ENCODE assay signal across 8 mouse cellular contexts in genomic region chr19:6278439-6279073, GRCm38 (mm10). TPM values are rescaled to one million over a fixed set of nuclear protein-coding genes. Genes with fewer than 3 reads are reported as not detected.
DNase-seq lines count a peak whose midpoint lies in the region; ATAC-seq and TF ChIP-seq lines count a peak whose summit lies in the region.

No protein-coding gene starts in this region.

- 26% methylated on average over 6 of the region's 6 CpGs for WGBS in liver, adult 2 months
- 48% methylated on average over 6 of the region's 6 CpGs for WGBS in forebrain, embryonic 14.5 days
- 33% methylated on average over 6 of the region's 6 CpGs for WGBS in liver, embryonic 15.5 days (ENCODE audit: insufficient replicate concordance)
- WGBS in stomach, embryonic 14.5 days, result 25% methylated on average over 6 of the region's 6 CpGs

- peaks cover 24% of the 10 kb centered on the region for H3K4me1 ChIP-seq in liver, adult 2 months (ENCODE audit: control insufficient read depth, insufficient read depth, low read length)
- peaks cover 23% of the 10 kb centered on the region for H3K4me1 ChIP-seq in forebrain, embryonic 14.5 days (ENCODE audit: control insufficient read depth, insufficient read depth, low read length)
- peaks cover 95% of the 10 kb centered on the region for H3K4me1 ChIP-seq in liver, embryonic 15.5 days (replicated peaks)
- peaks cover 32% of the 10 kb centered on the region for H3K4me1 ChIP-seq in stomach, embryonic 14.5 days (ENCODE audit: control insufficient read depth, insufficient read depth, low read length)

- TF ChIP-seq CTCF in liver, adult 2 months (IDR thresholded peaks at IDR 0.05; ENCODE audit: low read depth, low read length), result no peak

- no peaks in the 10 kb centered on the region for H3K27me3 ChIP-seq in liver, adult 2 months (ENCODE audit: control insufficient read depth, insufficient read depth, low read length)
- H3K27me3 ChIP-seq in forebrain, embryonic 14.5 days (replicated peaks; ENCODE audit: control insufficient read depth, insufficient read depth, low read length), result no peaks in the 10 kb centered on the region
- H3K27me3 ChIP-seq in liver, embryonic 15.5 days, result no peaks in the 10 kb centered on the region
- H3K27me3 ChIP-seq in stomach, embryonic 14.5 days (ENCODE audit: control insufficient read depth, insufficient read depth, low read length), result no peaks in the 10 kb centered on the region

- no peak for DNase-seq in liver, adult 2 months (ENCODE audit: extremely low read depth, low read depth, low spot score)
- DNase-seq in liver, result no peak
- DNase-seq in forebrain, embryonic 14.5 days (ENCODE audit: low spot score), result no peak
- no peak for DNase-seq in urinary bladder, adult 2 months (ENCODE audit: low spot score)
- DNase-seq in thymus, adult 18-20 months, result no peak

- peak overlapping the region; percentile 86 for H3K4me2 ChIP-seq in forebrain, embryonic 14.5 days (ENCODE audit: low read length)
- H3K4me2 ChIP-seq in liver, embryonic 15.5 days, result peak overlapping the region; percentile 99
- H3K4me2 ChIP-seq in stomach, embryonic 14.5 days (replicated peaks; ENCODE audit: low read depth, low read length), result peak overlapping the region; percentile 88

- H3K9me3 ChIP-seq in forebrain, embryonic 14.5 days (replicated peaks; ENCODE audit: control insufficient read depth, low read length), result no peaks in the 10 kb centered on the region
- no peaks in the 10 kb centered on the region for H3K9me3 ChIP-seq in liver, embryonic 15.5 days (replicated peaks)
- H3K9me3 ChIP-seq in stomach, embryonic 14.5 days (ENCODE audit: control insufficient read depth, low read depth, low read length), result no peaks in the 10 kb centered on the region

- peak overlapping the region; percentile 17; the same call in 1 of the 2 replicates for H3K4me3 ChIP-seq in liver, adult 2 months (ENCODE audit: insufficient read depth, low read depth, low read length)
- peak overlapping the region; percentile 87 for H3K4me3 ChIP-seq in forebrain, embryonic 14.5 days (ENCODE audit: low read depth, low read length)
- peak overlapping the region; percentile 89 for H3K4me3 ChIP-seq in liver, embryonic 15.5 days (replicated peaks)
- peak overlapping the region; percentile 82 for H3K4me3 ChIP-seq in stomach, embryonic 14.5 days (ENCODE audit: low read depth, low read length)

- no peak for TF ChIP-seq POLR2A in liver, adult 2 months (IDR thresholded peaks at IDR 0.05; ENCODE audit: extremely low read depth, insufficient read depth, low read length)

- H3K36me3 ChIP-seq in liver, adult 2 months (ENCODE audit: control insufficient read depth, insufficient read depth, low read length), result peaks cover 7% of the 10 kb centered on the region
- peaks cover 38% of the 10 kb centered on the region for H3K36me3 ChIP-seq in forebrain, embryonic 14.5 days (ENCODE audit: control insufficient read depth, insufficient read depth, low read length)
- H3K36me3 ChIP-seq in liver, embryonic 15.5 days (replicated peaks), result peaks cover 46% of the 10 kb centered on the region
- peaks cover 25% of the 10 kb centered on the region; the same call in 1 of the 2 replicates for H3K36me3 ChIP-seq in stomach, embryonic 14.5 days (ENCODE audit: control insufficient read depth, insufficient read depth, low read length)

- ATAC-seq in forebrain, embryonic 14.5 days, result no peak
- no peak for ATAC-seq in liver, embryonic 15.5 days (ENCODE audit: insufficient read depth)
- ATAC-seq in stomach, embryonic 14.5 days (ENCODE audit: insufficient number of reproducible peaks, insufficient read depth, low FRiP score, low read depth), result no peak
- ATAC-seq in megakaryocyte-erythroid progenitor cell, adult 5-6 weeks (replicated peaks; ENCODE audit: low FRiP score, low TSS enrichment, poor library complexity, severe bottlenecking), result no peak

- H3K27ac ChIP-seq in liver, adult 2 months (replicated peaks; ENCODE audit: insufficient read depth, low read depth, low read length), result peak overlapping the region; percentile 22; the same call in 1 of the 2 replicates
- H3K27ac ChIP-seq in forebrain, embryonic 14.5 days (ENCODE audit: low read depth, low read length), result no peak overlapping the region
- H3K27ac ChIP-seq in liver, embryonic 15.5 days (replicated peaks), result peak overlapping the region; percentile 94
- peak overlapping the region; percentile 75; the same call in 1 of the 2 replicates for H3K27ac ChIP-seq in stomach, embryonic 14.5 days (ENCODE audit: low read length)

- H3K79me2 ChIP-seq in liver, adult 2 months (ENCODE audit: control insufficient read depth, insufficient read depth, low read length), result peaks cover 26% of the 10 kb centered on the region

- H3K9ac ChIP-seq in liver, adult 2 months (ENCODE audit: low read depth, low read length), result peak overlapping the region; percentile 25
- H3K9ac ChIP-seq in forebrain, embryonic 14.5 days (ENCODE audit: low read length), result peak overlapping the region; percentile 83
- peak overlapping the region; percentile 90 for H3K9ac ChIP-seq in liver, embryonic 15.5 days
- H3K9ac ChIP-seq in stomach, embryonic 14.5 days (replicated peaks; ENCODE audit: low read depth, low read length), result peak overlapping the region; percentile 80; the same call in 1 of the 2 replicates

RNA-seq across cellular contexts. Expression of gene Ehd1, which starts 2.0 kb away (rescaled TPM):
- 25.3 and 29.7 TPM in 2 replicates for total RNA-seq in liver, adult 2 months (2014; rRNA removed)
- polyA plus RNA-seq in liver, adult 2 months (2012; rRNA removed), result 140 and 154 TPM in 2 replicates
- polyA plus RNA-seq in forebrain, embryonic 14.5 days (2014; fragmentation: Nextera tagmentation; extraction: Ambion mirVana), result 71.3 and 79.8 TPM in 2 replicates
- polyA plus RNA-seq in liver, embryonic 15.5 days (2015; fragmentation: Nextera tagmentation; extraction: Ambion mirVana), result 64.0 and 69.3 TPM in 2 replicates
- polyA plus RNA-seq in stomach, embryonic 14.5 days (2014; fragmentation: Nextera tagmentation; extraction: Ambion mirVana), result 44.9 and 46.2 TPM in 2 replicates
- 50.0 and 60.7 TPM in 2 replicates for total RNA-seq in megakaryocyte-erythroid progenitor cell, adult 5-6 weeks (2014; fragmentation: Nextera tagmentation)
- total RNA-seq in megakaryocyte-erythroid progenitor cell, adult 5-6 weeks (2017), result 26.7 and 62.5 TPM in 2 replicates
- polyA plus RNA-seq in urinary bladder, adult 2 months (2012; rRNA removed), result 73.6 and 86.5 TPM in 2 replicates

RNA-seq across cellular contexts. Expression of gene Cdc42bpg, which starts 27.7 kb away (rescaled TPM):
- total RNA-seq in liver, adult 2 months (2014; rRNA removed), result 3.1 and 4.6 TPM in 2 replicates
- polyA plus RNA-seq in liver, adult 2 months (2012; rRNA removed), result 6.7 and 7.3 TPM in 2 replicates
- 0.61 and 0.72 TPM in 2 replicates for polyA plus RNA-seq in forebrain, embryonic 14.5 days (2014; fragmentation: Nextera tagmentation; extraction: Ambion mirVana)
- polyA plus RNA-seq in liver, embryonic 15.5 days (2015; fragmentation: Nextera tagmentation; extraction: Ambion mirVana), result 0.21 and 0.38 TPM in 2 replicates
- polyA plus RNA-seq in stomach, embryonic 14.5 days (2014; fragmentation: Nextera tagmentation; extraction: Ambion mirVana), result 2.2 and 2.3 TPM in 2 replicates
- total RNA-seq in megakaryocyte-erythroid progenitor cell, adult 5-6 weeks (2014; fragmentation: Nextera tagmentation), result 3.4 and 4.4 TPM in 2 replicates
- total RNA-seq in megakaryocyte-erythroid progenitor cell, adult 5-6 weeks (2017), result 3.1 and 3.7 TPM in 2 replicates
- 22.7 and 27.0 TPM in 2 replicates for polyA plus RNA-seq in urinary bladder, adult 2 months (2012; rRNA removed)

RNA-seq across cellular contexts. Expression of gene Atg2a, which starts 37.1 kb away (rescaled TPM):
- 9.1 and 16.0 TPM in 2 replicates for total RNA-seq in liver, adult 2 months (2014; rRNA removed)
- 26.8 and 32.3 TPM in 2 replicates for polyA plus RNA-seq in liver, adult 2 months (2012; rRNA removed)
- 7.9 and 9.6 TPM in 2 replicates for polyA plus RNA-seq in forebrain, embryonic 14.5 days (2014; fragmentation: Nextera tagmentation; extraction: Ambion mirVana)
- 4.7 and 5.8 TPM in 2 replicates for polyA plus RNA-seq in liver, embryonic 15.5 days (2015; fragmentation: Nextera tagmentation; extraction: Ambion mirVana)
- polyA plus RNA-seq in stomach, embryonic 14.5 days (2014; fragmentation: Nextera tagmentation; extraction: Ambion mirVana), result 9.2 and 10.4 TPM in 2 replicates
- 22.6 and 30.2 TPM in 2 replicates for total RNA-seq in megakaryocyte-erythroid progenitor cell, adult 5-6 weeks (2014; fragmentation: Nextera tagmentation)
- 5.8 and 11.8 TPM in 2 replicates for total RNA-seq in megakaryocyte-erythroid progenitor cell, adult 5-6 weeks (2017)
- polyA plus RNA-seq in urinary bladder, adult 2 months (2012; rRNA removed), result 11.4 and 15.7 TPM in 2 replicates

RNA-seq across cellular contexts. Expression of gene Ppp2r5b, which starts 42.9 kb away (rescaled TPM):
- total RNA-seq in liver, adult 2 months (2014; rRNA removed), result 3.2 and 3.3 TPM in 2 replicates
- 12.5 and 14.5 TPM in 2 replicates for polyA plus RNA-seq in liver, adult 2 months (2012; rRNA removed)
- 74.3 and 98.9 TPM in 2 replicates for polyA plus RNA-seq in forebrain, embryonic 14.5 days (2014; fragmentation: Nextera tagmentation; extraction: Ambion mirVana)
- polyA plus RNA-seq in liver, embryonic 15.5 days (2015; fragmentation: Nextera tagmentation; extraction: Ambion mirVana), result 3.3 and 5.0 TPM in 2 replicates
- polyA plus RNA-seq in stomach, embryonic 14.5 days (2014; fragmentation: Nextera tagmentation; extraction: Ambion mirVana), result 22.1 and 23.5 TPM in 2 replicates
- total RNA-seq in megakaryocyte-erythroid progenitor cell, adult 5-6 weeks (2014; fragmentation: Nextera tagmentation), result 10.9 and 24.0 TPM in 2 replicates
- total RNA-seq in megakaryocyte-erythroid progenitor cell, adult 5-6 weeks (2017), result 8.6 and 10.3 TPM in 2 replicates
- polyA plus RNA-seq in urinary bladder, adult 2 months (2012; rRNA removed), result 31.0 and 38.3 TPM in 2 replicates

RNA-seq across cellular contexts. Expression of gene Gpha2, which starts 52.4 kb away (rescaled TPM):
- 0.27 and 0.28 TPM in 2 replicates for total RNA-seq in liver, adult 2 months (2014; rRNA removed)
- not detected in 2 replicates for polyA plus RNA-seq in liver, adult 2 months (2012; rRNA removed)
- 0.30 TPM in 1 of 2 replicates, not detected in the other for polyA plus RNA-seq in forebrain, embryonic 14.5 days (2014; fragmentation: Nextera tagmentation; extraction: Ambion mirVana)
- 0.15 and 0.28 TPM in 2 replicates for polyA plus RNA-seq in liver, embryonic 15.5 days (2015; fragmentation: Nextera tagmentation; extraction: Ambion mirVana)
- polyA plus RNA-seq in stomach, embryonic 14.5 days (2014; fragmentation: Nextera tagmentation; extraction: Ambion mirVana), result 0.90 TPM in 1 of 2 replicates, not detected in the other
- total RNA-seq in megakaryocyte-erythroid progenitor cell, adult 5-6 weeks (2014; fragmentation: Nextera tagmentation), result not detected in 2 replicates
- total RNA-seq in megakaryocyte-erythroid progenitor cell, adult 5-6 weeks (2017), result not detected in 2 replicates
- 0.31 and 0.83 TPM in 2 replicates for polyA plus RNA-seq in urinary bladder, adult 2 months (2012; rRNA removed)

Comparison
In these comparisons a context has a peak if more than half of its experiments do, and no peak if none do; other contexts are left out.
1. H3K4me3 ChIP-seq: peak in every context shown above with its lines; median percentile 89 in liver, embryonic 15.5 days; 87 in forebrain, embryonic 14.5 days; 82 in stomach, embryonic 14.5 days; 17 in liver, adult 2 months.
2. H3K9ac ChIP-seq: peak in every context shown above with its lines; median percentile 90 in liver, embryonic 15.5 days; 83 in forebrain, embryonic 14.5 days; 80 in stomach, embryonic 14.5 days; 25 in liver, adult 2 months.